Mouse (Mus musculus) B cell, adult 67 days (primary cell): Measurements from ENCODE around the gene Olfr1219. TPM values are rescaled to one million over a fixed set of nuclear protein-coding genes. Genes with fewer than 3 reads are reported as not detected.

Experiments
- total RNA-seq, 2 experiments: library from RNA; stranded (reverse); gene quantifications; 4 replicates each; pipeline ENCODE4 v1.2.4; 2023

Olfr1219 gene
- total RNA-seq: not detected

DNA sequence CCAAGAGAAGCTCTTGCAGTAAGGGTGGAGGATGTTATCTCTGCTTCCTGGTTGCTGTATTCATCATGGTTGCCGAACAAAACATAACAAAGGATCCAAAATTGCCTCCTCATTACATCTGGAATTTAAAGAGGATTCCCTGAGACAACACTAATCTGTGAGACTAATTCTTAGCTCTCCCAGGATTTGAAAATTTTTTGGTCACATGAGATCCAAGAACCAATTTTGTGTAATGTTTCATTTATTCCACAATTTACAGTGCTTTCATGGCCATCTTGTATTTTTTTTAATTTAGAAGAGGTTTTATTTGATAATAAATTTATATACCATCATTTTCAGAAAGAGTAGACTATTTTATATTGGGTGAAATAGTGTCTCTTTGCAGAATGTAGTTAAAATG is at the start of gene Olfr1219:
Olfr1219 (minus strand) TSS at position 101 of the 400 bp plus-strand sequence.

DNA sequence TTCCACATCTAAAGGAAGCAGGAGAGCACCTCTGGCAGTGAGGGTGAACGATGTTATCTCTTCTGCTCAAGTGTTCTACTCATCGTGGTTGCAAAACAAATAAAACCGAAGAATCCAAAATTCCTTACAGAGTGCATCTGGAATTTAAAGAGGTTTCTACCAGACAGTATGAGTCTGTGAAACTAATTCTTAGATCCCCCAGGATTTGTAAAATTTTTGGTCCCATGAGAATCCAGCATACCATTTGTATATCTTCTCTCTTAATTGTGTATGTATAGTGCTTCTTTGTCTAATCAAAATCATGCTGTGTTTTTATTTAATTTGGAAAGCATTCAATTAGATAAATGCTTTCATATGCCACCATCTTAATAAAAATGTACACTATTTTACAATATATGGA is 49.6 kb upstream of the Olfr1219 start, which contains the start of gene Olfr1222:
Olfr1222 (minus strand) TSS at position 101 of the 400 bp plus-strand sequence.

DNA sequence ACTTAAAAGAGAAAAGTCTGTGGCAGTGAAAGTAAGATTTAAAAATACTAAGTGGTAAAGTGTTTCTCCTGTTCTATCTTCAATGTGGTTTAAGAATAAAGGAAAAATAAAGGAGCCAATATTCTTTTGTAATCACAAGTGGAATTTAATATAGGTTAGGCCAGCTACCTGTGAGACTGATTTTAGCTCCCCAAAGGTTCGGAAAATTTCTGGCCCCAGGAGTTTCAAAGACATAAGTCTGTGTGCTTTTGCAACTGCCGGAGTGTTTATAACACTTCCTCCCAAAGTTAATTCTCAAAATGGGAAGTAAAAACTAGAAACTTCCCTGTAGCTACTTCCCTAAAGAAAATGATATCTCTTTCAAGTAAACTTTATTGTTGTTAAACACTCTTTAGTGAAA is 33.9 kb upstream of the Olfr1219 start, which contains the start of gene Olfr1221:
Olfr1221 (minus strand) TSS at position 101 of the 400 bp plus-strand sequence.

DNA sequence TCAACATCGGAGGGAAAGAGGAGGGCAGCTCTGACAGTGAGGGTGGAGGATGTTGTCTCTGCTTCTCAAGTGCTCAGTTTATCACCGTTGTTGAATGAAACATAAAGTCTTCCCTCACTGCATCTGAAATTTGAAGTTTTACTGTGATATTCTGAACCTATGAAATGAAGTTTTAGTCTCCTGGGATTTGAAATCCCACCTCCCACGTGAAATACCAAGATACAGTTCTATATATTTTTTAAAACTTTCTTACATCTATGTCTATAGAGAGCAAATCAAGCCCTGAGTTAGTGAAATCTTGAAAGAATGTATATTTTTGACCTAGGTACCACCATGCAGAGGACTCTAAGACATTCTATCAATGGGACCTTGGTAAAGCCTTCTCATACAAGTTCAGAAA is 23.4 kb upstream of the Olfr1219 start, which contains the start of gene Olfr1220:
Olfr1220 (minus strand) TSS at position 101 of the 400 bp plus-strand sequence.

DNA sequence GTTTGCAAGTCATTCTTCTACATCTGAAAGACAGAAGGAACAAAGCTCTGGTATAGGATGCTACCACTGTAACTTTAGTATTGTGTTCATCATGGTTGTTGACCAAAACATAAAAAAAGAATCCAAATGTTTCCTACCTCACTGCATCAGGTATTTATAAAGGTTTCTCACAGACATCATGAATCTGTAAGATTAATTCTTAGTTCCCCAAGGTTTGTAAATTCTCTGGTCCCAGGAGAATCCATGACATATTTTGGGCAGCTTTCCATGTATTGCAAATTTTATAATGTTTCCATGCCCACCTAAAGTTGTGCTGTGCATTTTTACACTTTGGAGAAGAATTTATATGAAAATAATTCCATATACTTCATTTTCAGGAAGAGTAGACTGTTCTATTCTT is 22.2 kb downstream of the Olfr1219 start, which contains the start of gene Olfr1218:
Olfr1218 (minus strand) TSS at position 101 of the 400 bp plus-strand sequence.

DNA sequence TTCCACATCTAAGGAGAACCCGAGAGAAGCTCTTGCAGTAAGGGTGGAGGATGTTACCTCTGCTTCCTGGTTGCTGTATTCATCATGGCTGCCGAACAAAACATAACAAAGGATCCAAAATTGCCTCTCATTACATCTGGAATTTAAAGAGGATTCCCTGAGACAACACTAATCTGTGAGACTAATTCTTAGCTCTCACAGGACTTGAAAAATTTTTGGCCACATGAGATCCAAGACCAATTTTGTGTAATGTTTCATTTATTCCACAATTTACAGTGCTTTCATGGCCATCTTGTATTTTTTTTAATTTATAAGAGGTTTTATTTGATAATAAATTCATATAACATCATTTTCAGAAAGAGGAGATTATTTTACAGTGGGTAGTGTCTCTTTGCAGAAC is 51.3 kb downstream of the Olfr1219 start, which contains the start of gene Olfr1217:
Olfr1217 (minus strand) TSS at position 101 of the 400 bp plus-strand sequence.

Other genes starting within 250 kb of the Olfr1219 start
- gene Olfr1204, start 234.2 kb downstream of the Olfr1219 start, total RNA-seq: not detected
- not detected for gene Olfr1206, start 220.3 kb downstream of the Olfr1219 start, total RNA-seq
- gene Olfr1208, start 181.2 kb downstream of the Olfr1219 start, total RNA-seq: not detected
- gene Olfr1209, start 168.4 kb downstream of the Olfr1219 start, total RNA-seq: not detected
- not detected for gene Olfr1211, start 145.4 kb downstream of the Olfr1219 start, total RNA-seq
- gene Olfr1212, start 129.5 kb downstream of the Olfr1219 start, total RNA-seq: not detected
- not detected for gene Gm13762, start 103.2 kb downstream of the Olfr1219 start, total RNA-seq
- not detected for gene Olfr1214, start 90.9 kb downstream of the Olfr1219 start, total RNA-seq
- gene Olfr1215, start 76.5 kb downstream of the Olfr1219 start, total RNA-seq: not detected
- gene Olfr1216, start 65.2 kb downstream of the Olfr1219 start, total RNA-seq: not detected
- not detected for gene Olfr1217, start 51.4 kb downstream of the Olfr1219 start, total RNA-seq
- gene Olfr1218, start 22.3 kb downstream of the Olfr1219 start, total RNA-seq: not detected
- gene Olfr1220, start 23.3 kb upstream of the Olfr1219 start, total RNA-seq: not detected
- gene Olfr1221, start 33.8 kb upstream of the Olfr1219 start, total RNA-seq: not detected
- gene Olfr1222, start 49.5 kb upstream of the Olfr1219 start, total RNA-seq: not detected
- not detected for gene Olfr1223, start 68.0 kb upstream of the Olfr1219 start, total RNA-seq
- gene Olfr1224-ps1, start 80.6 kb upstream of the Olfr1219 start, total RNA-seq: not detected
- not detected for gene Olfr1225, start 91.2 kb upstream of the Olfr1219 start, total RNA-seq
- gene Olfr1226, start 116.5 kb upstream of the Olfr1219 start, total RNA-seq: not detected
- gene Olfr1228, start 170.5 kb upstream of the Olfr1219 start, total RNA-seq: not detected
- gene Olfr1229, start 204.5 kb upstream of the Olfr1219 start, total RNA-seq: not detected
- gene Olfr1230, start 213.8 kb upstream of the Olfr1219 start, total RNA-seq: not detected
- not detected for gene Olfr1231, start 223.6 kb upstream of the Olfr1219 start, total RNA-seq
- not detected for gene Olfr1232, start 246.2 kb upstream of the Olfr1219 start, total RNA-seq